Mouse (Mus musculus): ENCODE results near the gene Usp43.

DNA sequence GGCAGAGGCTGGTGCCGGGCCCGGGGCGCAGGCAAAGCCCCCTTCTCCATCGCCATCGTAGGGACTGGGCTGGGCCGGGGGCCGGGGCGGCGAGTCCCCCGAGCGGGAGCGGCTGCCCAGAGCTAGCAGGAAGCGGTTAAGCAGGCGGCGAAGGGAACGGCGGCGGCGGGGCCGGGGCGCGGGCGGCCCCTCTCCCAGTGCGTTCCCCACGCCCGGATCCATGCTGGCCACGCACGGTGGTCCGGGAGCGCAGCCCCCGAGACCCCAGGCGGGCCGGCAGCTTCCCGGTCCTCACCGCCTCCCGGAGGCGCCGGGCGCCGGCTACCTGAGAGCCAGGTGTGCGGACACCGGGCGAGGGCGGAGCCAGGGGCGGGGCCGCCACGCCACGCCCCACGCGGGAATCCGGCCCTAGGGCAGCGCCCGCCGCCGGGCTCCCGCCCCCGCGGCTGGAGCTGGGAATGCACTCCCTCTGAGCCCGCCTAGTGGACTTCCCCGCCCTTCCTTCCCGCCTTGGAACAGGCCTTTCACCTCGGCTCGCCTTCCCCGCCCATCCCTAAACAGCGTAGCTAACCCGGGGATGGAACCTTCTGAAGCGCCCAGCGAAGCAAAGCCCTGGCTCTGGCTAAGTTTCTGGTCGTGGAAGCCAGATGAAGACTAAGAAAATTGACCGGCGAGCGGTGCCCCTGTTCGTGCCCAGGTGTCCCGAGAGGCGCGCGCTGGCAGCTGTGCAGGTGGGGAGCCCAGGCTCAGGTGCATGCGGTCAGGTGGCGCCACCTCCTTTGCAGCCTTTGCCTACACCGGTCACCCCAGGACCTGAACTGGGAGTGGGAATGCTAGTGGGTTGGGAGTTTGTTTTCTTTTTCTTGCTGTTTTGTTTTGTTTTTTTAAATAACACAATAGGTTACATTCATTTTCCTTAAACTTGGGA lies at the start of gene Usp43:
- TF ChIP-seq CTCF (IDR thresholded peaks at IDR 0.05; ENCODE audit: extremely low read depth, insufficient read depth, insufficient read length, insufficient replicate concordance) (no peak), POLR2A (IDR thresholded peaks at IDR 0.05; ENCODE audit: low read depth, low read length) (no peak)

All from spleen, adult 2 months (tissue).